Mouse (Mus musculus) CH12.LX (cell line): Measurements from ENCODE around the gene Scd4. TPM values are rescaled to one million over a fixed set of nuclear protein-coding genes. Genes with fewer than 3 reads are reported as not detected.

Experiments
- DNase-seq: peaks from one replicate; pipeline ENCODE4 v3.0.0-alpha.2; 2013; ENCODE audit errors: extremely low read depth
- H3K27ac ChIP-seq: 2 replicates; pipeline ENCODE4 v1.5.1; 2012; ENCODE audit warnings: low read depth, mild to moderate bottlenecking, control low read depth, moderate library complexity; ENCODE audit not compliant: insufficient read depth
- H3K27me3 ChIP-seq: replicated peaks from 2 replicates; pipeline ENCODE3; 2012; ENCODE audit warnings: inconsistent platforms
- H3K36me3 ChIP-seq, 2 experiments: replicated peaks in 1 of 2; 2 replicates each; pipeline versions ENCODE3 to v1.6.1; 2012; ENCODE audit warnings: inconsistent platforms in 1 of 2, low read length in 1 of 2, mild to moderate bottlenecking in 1 of 2, mixed read lengths in 1 of 2, moderate library complexity in 1 of 2; ENCODE audit not compliant: control insufficient read depth in 1 of 2, insufficient read depth in 1 of 2
- H3K4me1 ChIP-seq, 2 experiments: 2 replicates each; pipeline ENCODE4 v1.6.1; 2012; ENCODE audit warnings: inconsistent platforms in 1 of 2, moderate library complexity in 1 of 2; ENCODE audit not compliant: insufficient read depth in 2 of 2, control insufficient read depth in 1 of 2
- H3K4me2 ChIP-seq: 2 replicates; pipeline ENCODE4 v1.6.1; 2012; ENCODE audit warnings: low read depth, mild to moderate bottlenecking, control low read depth; ENCODE audit not compliant: poor library complexity, insufficient read depth, severe bottlenecking
- H3K4me3 ChIP-seq, 3 experiments: fragments of 150-350 bp in 1 of 3; sonication (generic) in 1 of 3; replicated peaks in 1 of 3; 2 replicates each; pipeline versions ENCODE3 to v1.5.1; 2011 to 2012; ENCODE audit warnings: low read depth in 2 of 3, low read length in 2 of 3, mild to moderate bottlenecking in 2 of 3, moderate library complexity in 2 of 3, control low read depth in 1 of 3, improper control_type of control experiment in 1 of 3, inconsistent platforms in 1 of 3, mixed read lengths in 1 of 3; ENCODE audit not compliant: poor library complexity in 1 of 3
- H3K79me2 ChIP-seq: replicated peaks from 2 replicates; pipeline ENCODE4 v1.6.1; 2012; ENCODE audit warnings: mild to moderate bottlenecking, moderate library complexity; ENCODE audit not compliant: control insufficient read depth, poor library complexity, insufficient read depth, severe bottlenecking; ENCODE audit errors: extremely low read depth
- H3K9ac ChIP-seq: 2 replicates; pipeline ENCODE4 v1.6.1; 2012; ENCODE audit warnings: low read depth, mild to moderate bottlenecking, control low read depth, moderate library complexity; ENCODE audit not compliant: insufficient read depth
- H3K9me3 ChIP-seq: replicated peaks from 2 replicates; pipeline ENCODE3; 2012; ENCODE audit warnings: low read length, inconsistent platforms, mixed read lengths
- CHD2 ChIP-seq: IDR thresholded peaks from 2 replicates; pipeline ENCODE4 v1.6.1; 2011; ENCODE audit warnings: low read length, improper control_type of control experiment
- ELF1 ChIP-seq: IDR thresholded peaks from 2 replicates; pipeline ENCODE4 v1.6.1; 2014; ENCODE audit warnings: low read depth, mild to moderate bottlenecking, inconsistent platforms, low read length, improper control_type of control experiment
- EP300 ChIP-seq: IDR thresholded peaks from 2 replicates; pipeline ENCODE4 v1.6.1; 2011; ENCODE audit warnings: low read length, improper control_type of control experiment
- IRF4 ChIP-seq: IDR thresholded peaks from 2 replicates; pipeline ENCODE4 v1.6.1; 2014; ENCODE audit warnings: low read depth, mild to moderate bottlenecking, inconsistent platforms, low read length, improper control_type of control experiment
- JUN ChIP-seq: IDR thresholded peaks from 2 replicates; pipeline ENCODE4 v1.6.1; 2011; ENCODE audit warnings: low read depth, mild to moderate bottlenecking, low read length, improper control_type of control experiment, moderate library complexity; ENCODE audit not compliant: insufficient read depth
- JUND ChIP-seq: conservative IDR thresholded peaks from 2 replicates; pipeline ENCODE4 v1.6.1; 2011; ENCODE audit warnings: low read depth, low read length, improper control_type of control experiment
- MAFK ChIP-seq: IDR thresholded peaks from 2 replicates; pipeline ENCODE4 v1.6.1; 2011; ENCODE audit warnings: low read length, improper control_type of control experiment; ENCODE audit not compliant: insufficient replicate concordance
- MAX ChIP-seq: IDR thresholded peaks from 2 replicates; pipeline ENCODE4 v1.6.1; 2011; ENCODE audit warnings: low read length, improper control_type of control experiment
- MAZ ChIP-seq: IDR thresholded peaks from 2 replicates; pipeline ENCODE4 v1.6.1; 2012; ENCODE audit warnings: low read depth, mild to moderate bottlenecking, inconsistent platforms, low read length, improper control_type of control experiment, moderate library complexity
- MEF2A ChIP-seq: IDR thresholded peaks from 2 replicates; pipeline ENCODE4 v1.6.1; 2014; ENCODE audit warnings: low read depth, mild to moderate bottlenecking, inconsistent platforms, low read length, improper control_type of control experiment, borderline replicate concordance
- MXI1 ChIP-seq: IDR thresholded peaks from 2 replicates; pipeline ENCODE4 v1.6.1; 2011; ENCODE audit warnings: mild to moderate bottlenecking, low read depth, low read length, improper control_type of control experiment
- NELFE ChIP-seq: IDR thresholded peaks from 2 replicates; pipeline ENCODE4 v1.6.1; 2011; ENCODE audit warnings: low read depth, low read length, improper control_type of control experiment
- NRF1 ChIP-seq: IDR thresholded peaks from 2 replicates; pipeline ENCODE4 v1.6.1; 2014; ENCODE audit warnings: low read depth, mild to moderate bottlenecking, inconsistent platforms, low read length, improper control_type of control experiment, moderate library complexity
- PAX5 ChIP-seq: IDR thresholded peaks from 2 replicates; pipeline ENCODE4 v1.6.1; 2012; ENCODE audit warnings: low read length, inconsistent platforms, mixed read lengths
- POLR2A ChIP-seq: IDR thresholded peaks from 2 replicates; pipeline ENCODE4 v1.6.1; 2011; ENCODE audit warnings: low read depth, mild to moderate bottlenecking, improper control_type of control experiment, low read length
- POLR2AphosphoS2 ChIP-seq: IDR thresholded peaks from 2 replicates; pipeline ENCODE4 v1.6.1; 2011; ENCODE audit warnings: low read depth, low read length, improper control_type of control experiment
- RAD21 ChIP-seq: IDR thresholded peaks from 2 replicates; pipeline ENCODE4 v1.6.1; 2011; ENCODE audit warnings: low read depth, mild to moderate bottlenecking, low read length, improper control_type of control experiment, moderate library complexity
- TCF12 ChIP-seq: IDR thresholded peaks from 2 replicates; pipeline ENCODE4 v1.6.1; 2014; ENCODE audit warnings: low read depth, mild to moderate bottlenecking, inconsistent platforms, low read length, improper control_type of control experiment
- USF2 ChIP-seq: conservative IDR thresholded peaks from 2 replicates; pipeline ENCODE4 v1.6.1; 2011; ENCODE audit warnings: low read depth, low read length, improper control_type of control experiment
- ZC3H11A ChIP-seq: IDR thresholded peaks from 2 replicates; pipeline ENCODE4 v1.6.1; 2012; ENCODE audit warnings: low read depth, mild to moderate bottlenecking, inconsistent platforms, low read length, improper control_type of control experiment
- ZMIZ1 ChIP-seq: IDR thresholded peaks from 2 replicates; pipeline ENCODE4 v1.6.1; 2012; ENCODE audit warnings: low read depth, mild to moderate bottlenecking, inconsistent platforms, low read length, improper control_type of control experiment
- ZNF384 ChIP-seq: IDR thresholded peaks from 2 replicates; pipeline ENCODE4 v1.6.1; 2012; ENCODE audit warnings: low read depth, low read length, improper control_type of control experiment, inconsistent platforms
- dilution Hi-C: fragments of 300-500 bp; cut with MboI; formaldehyde crosslinking; loops from 2 replicates; pipeline ENCODE4 v1.14.3; 2020; ENCODE audit warnings: low sequenced_read_pairs; ENCODE audit not compliant: extremely low pct_unique_long_range_greater_than_20kb, extremely low pct_ligation_motif_present
- in situ Hi-C: fragments of 300-500 bp; cut with MboI; formaldehyde crosslinking; loops from 3 replicates; pipeline ENCODE4 v1.14.3; 2019; ENCODE audit warnings: low sequenced_read_pairs, low pct_ligation_motif_present, low pct_unique_long_range_greater_than_20kb, mixed read lengths
- polyA plus RNA-seq: library from polyadenylated mRNA; unstranded; fragments of >175 nt; gene quantifications from 2 replicates; pipeline ENCODE4 v1.2.1, GENCODE M21; 2012; ENCODE audit warnings: low read depth; ENCODE audit not compliant: insufficient read length
- total RNA-seq, 2 experiments: library from RNA; depleted of rRNA; stranded (reverse); fragments of 300-350 nt in 1 of 2; fragments of >200 nt in 1 of 2; gene quantifications; 2 replicates each; pipeline ENCODE4 v1.2.3; 2012 to 2014

The Scd4 gene
- total and polyA plus RNA-seq, 3 experiments, result 0.11 TPM; not detected in 2

DNA sequence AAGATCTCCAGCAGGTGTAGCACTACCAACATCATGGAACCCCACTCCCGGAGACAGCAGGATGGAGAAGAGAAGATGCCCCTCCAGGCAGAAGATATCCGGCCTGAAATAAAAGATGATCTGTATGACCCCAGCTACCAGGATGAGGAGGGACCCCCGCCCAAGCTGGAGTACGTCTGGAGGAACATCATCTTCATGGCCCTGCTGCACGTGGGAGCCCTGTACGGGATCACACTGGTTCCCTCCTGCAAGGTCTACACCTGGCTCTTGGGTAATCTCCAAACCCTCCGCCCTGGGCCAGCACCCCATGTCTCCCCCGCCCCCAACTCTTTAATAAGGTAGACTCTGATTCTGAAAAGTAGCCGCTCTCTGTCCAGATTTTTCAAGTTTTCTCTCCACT, 1.1 kb downstream of the Scd4 start:
- Histone ChIP-seq H3K9me3 (no peaks in the 10 kb centered on the region), H3K4me1 (peaks cover 8 to 32% of the 10 kb centered on the region in 2 experiments), H3K27ac (no peak overlapping the region), H3K9ac (no peak overlapping the region), H3K36me3 (no peaks in the 10 kb centered on the region), H3K27me3 (no peaks in the 10 kb centered on the region), H3K4me3 (no peak overlapping the region), H3K4me2 (no peak overlapping the region), H3K79me2 (no peaks in the 10 kb centered on the region)
- DNase-seq, result no peak
- in situ Hi-C loops, result no loop called here
- TF ChIP-seq EP300 (peak; percentile 33; the same call in 1 of the 2 replicates), IRF4 (peak; percentile 36; the same call in 1 of the 2 replicates), RAD21 (no peak)
- dilution Hi-C loops, result no loop called here

DNA sequence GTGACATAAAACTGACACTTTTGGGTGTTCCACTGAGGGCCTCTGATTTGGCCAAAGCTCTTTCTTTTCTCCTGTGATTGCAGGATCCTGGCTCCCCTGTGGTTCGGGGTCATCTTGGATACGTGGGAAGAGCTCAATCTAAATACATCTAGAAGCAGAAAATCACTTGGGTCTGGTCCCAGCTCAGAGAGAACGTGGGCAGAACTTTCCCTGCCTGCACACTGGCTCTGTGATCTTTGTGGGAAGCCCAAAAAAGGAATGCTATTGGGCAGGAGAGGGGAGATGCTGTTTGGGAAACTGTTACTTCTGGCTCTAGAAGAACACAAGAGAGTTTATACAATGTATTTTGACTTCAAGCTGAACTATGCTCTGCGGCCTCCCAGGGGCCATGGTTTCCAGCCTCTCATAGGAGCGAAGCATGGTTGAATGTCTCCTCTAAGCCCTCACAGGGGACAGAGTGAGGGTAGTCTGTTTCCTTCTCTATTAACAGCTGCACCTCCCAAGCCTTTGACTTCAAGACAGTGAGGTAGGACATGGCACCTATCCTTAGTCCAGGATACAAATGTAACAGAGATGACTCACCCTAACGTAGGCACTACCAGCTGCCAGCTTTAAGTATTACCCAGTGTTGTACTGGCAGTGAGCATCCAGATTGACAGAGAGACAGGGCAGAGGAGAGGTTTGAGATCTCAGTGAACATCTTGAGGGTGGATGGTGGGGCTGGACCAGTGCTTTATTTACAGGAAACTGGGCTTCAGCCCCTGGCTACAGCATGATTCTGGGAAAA, 3.2 kb downstream of the Scd4 start:
- Histone ChIP-seq H3K27ac (no peak overlapping the region), H3K9ac (no peak overlapping the region), H3K27me3 (peaks cover 3% of the 10 kb centered on the region), H3K9me3 (no peaks in the 10 kb centered on the region), H3K36me3 (no peaks in the 10 kb centered on the region), H3K4me1 (peaks cover 8 to 40% of the 10 kb centered on the region in 2 experiments), H3K79me2 (no peaks in the 10 kb centered on the region), H3K4me2 (no peak overlapping the region), H3K4me3 (no peak overlapping the region)
- in situ Hi-C loops (no loop called here), dilution Hi-C loops (no loop called here)
- DNase-seq, result no peak
- TF ChIP-seq MEF2A, result no peak
- TF ChIP-seq MAFK, result no peak
- TF ChIP-seq ZNF384, result no peak
- no peak for TF ChIP-seq POLR2AphosphoS2
- TF ChIP-seq MAZ, result no peak
- no peak for TF ChIP-seq POLR2A
- TF ChIP-seq ELF1, result no peak
- no peak for TF ChIP-seq CHD2
- no peak for TF ChIP-seq ZC3H11A
- no peak for TF ChIP-seq TCF12
- TF ChIP-seq ZMIZ1, result no peak
- TF ChIP-seq JUN, result no peak
- TF ChIP-seq MAX, result no peak
- TF ChIP-seq JUND, result no peak
- no peak for TF ChIP-seq NELFE
- TF ChIP-seq USF2, result no peak
- TF ChIP-seq PAX5, result no peak
- no peak for TF ChIP-seq NRF1
- no peak for TF ChIP-seq MXI1
